Mouse (Mus musculus) midbrain, embryonic 16.5 days (tissue): ENCODE results near the gene Scai. TPM values are rescaled to one million over a fixed set of nuclear protein-coding genes. Genes with fewer than 3 reads are reported as not detected.

Experiments
- ATAC-seq: fragments of 200-750 bp; cut with Nextera tagmentation; 2 replicates; pipeline ENCODE4 v1.8.0; 2017; ENCODE audit warnings: moderate TSS enrichment
- H3K27ac ChIP-seq: fragments of 300-500 bp; sonication (generic); 2 replicates; pipeline ENCODE4 v1.5.1; 2014; ENCODE audit warnings: mild to moderate bottlenecking, low read length, mixed read lengths
- H3K27me3 ChIP-seq: fragments of 300-500 bp; sonication (generic); 2 replicates; pipeline ENCODE4 v1.6.1; 2014; ENCODE audit warnings: low read depth, low read length, mixed read lengths; ENCODE audit not compliant: control insufficient read depth, insufficient read depth
- H3K36me3 ChIP-seq: fragments of 300-500 bp; sonication (generic); 2 replicates; pipeline ENCODE4 v1.6.1; 2014; ENCODE audit warnings: mild to moderate bottlenecking, low read length, moderate library complexity, mixed read lengths; ENCODE audit not compliant: control insufficient read depth, insufficient read depth
- H3K4me1 ChIP-seq: fragments of 300-500 bp; sonication (generic); 2 replicates; pipeline ENCODE4 v1.6.1; 2014; ENCODE audit warnings: mild to moderate bottlenecking, low read length, mixed read lengths; ENCODE audit not compliant: control insufficient read depth, insufficient read depth
- H3K4me2 ChIP-seq: fragments of 300-500 bp; sonication (generic); 2 replicates; pipeline ENCODE4 v1.6.1; 2014; ENCODE audit warnings: mild to moderate bottlenecking, low read length, mixed read lengths
- H3K4me3 ChIP-seq: fragments of 300-500 bp; sonication (generic); 2 replicates; pipeline ENCODE4 v1.5.1; 2014; ENCODE audit warnings: low read depth, mild to moderate bottlenecking, low read length, moderate library complexity, mixed read lengths
- H3K9ac ChIP-seq: fragments of 300-500 bp; sonication (generic); 2 replicates; pipeline ENCODE4 v1.6.1; 2014; ENCODE audit warnings: low read depth, low read length, mixed read lengths
- H3K9me3 ChIP-seq: fragments of 300-500 bp; sonication (generic); replicated peaks from 2 replicates; pipeline ENCODE4 v1.6.1; 2014; ENCODE audit warnings: mild to moderate bottlenecking, low read length, mixed read lengths; ENCODE audit not compliant: control insufficient read depth, poor library complexity, severe bottlenecking
- WGBS: fragments of 180-500 bp; shearing (Covaris S2); extraction: QIAGEN DNeasy Blood & Tissue Kit; methylation state at CpG from one replicate; pipeline ENCODE4 v1.1.7; 2014; 5-methylcytosine and 5-hydroxymethylcytosine counted together
- polyA plus RNA-seq: library from polyadenylated mRNA; unstranded; fragments of >200 nt; fragmentation: Nextera tagmentation; extraction: Ambion mirVana; gene quantifications from 2 replicates; pipeline ENCODE4 v1.2.1, GENCODE M21; 2015

Scai gene
- polyA plus RNA-seq, 1 experiment from 2014 or later = 18.7 TPM

DNA sequence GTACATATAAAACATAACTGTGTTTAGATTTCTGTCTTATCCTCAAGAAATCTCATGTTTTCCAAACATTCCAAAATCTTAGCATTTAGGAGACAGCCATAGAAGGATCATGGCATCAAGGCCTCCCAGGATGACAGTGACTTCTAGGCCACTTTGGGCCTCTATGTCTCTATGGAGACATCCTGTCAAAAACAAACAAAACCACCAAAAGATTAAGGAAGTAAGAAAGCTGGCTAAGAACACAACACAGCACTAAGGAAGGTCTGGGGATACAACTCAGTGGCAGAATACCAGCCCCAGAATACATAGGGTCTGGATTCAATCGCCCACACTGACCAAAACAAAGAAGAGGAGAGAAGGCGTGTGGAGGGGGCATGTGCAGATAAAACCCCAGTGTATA is 12.8 kb upstream of the Scai start:
- Histone ChIP-seq H3K27ac (no peak overlapping the region), H3K4me1 (no peaks in the 10 kb centered on the region), H3K4me2 (no peak overlapping the region), H3K36me3 (no peaks in the 10 kb centered on the region), H3K4me3 (no peak overlapping the region), H3K27me3 (no peaks in the 10 kb centered on the region), H3K9ac (no peak overlapping the region), H3K9me3 (no peaks in the 10 kb centered on the region)
- no peak for ATAC-seq
- 92% methylated on average over 2 of the region's 2 CpGs for WGBS

DNA sequence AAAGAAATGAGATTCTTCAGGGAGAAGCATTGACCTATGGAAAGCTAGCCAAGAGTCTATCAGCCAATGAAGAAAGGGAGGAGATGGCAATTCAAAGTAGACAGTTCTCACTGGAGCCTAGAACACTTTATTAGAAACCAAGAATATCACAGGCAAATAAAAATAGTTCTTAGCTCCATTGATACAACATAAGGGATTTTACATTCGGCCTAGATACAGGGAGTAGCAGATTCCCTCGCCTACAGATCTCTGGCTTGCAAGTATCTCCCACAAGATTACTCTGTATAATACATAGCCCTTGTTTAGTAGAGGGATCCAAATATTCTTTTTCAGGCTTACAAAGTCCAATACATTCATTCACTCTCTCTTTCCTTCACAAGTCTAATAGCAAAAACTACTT is 4.3 kb upstream of the Scai start:
- no peaks in the 10 kb centered on the region for H3K27me3 ChIP-seq
- H3K36me3 ChIP-seq = no peaks in the 10 kb centered on the region; the same call in 1 of the 2 replicates
- H3K4me3 ChIP-seq = no peak overlapping the region
- no peak overlapping the region for H3K9ac ChIP-seq
- H3K27ac ChIP-seq = no peak overlapping the region
- H3K4me1 ChIP-seq = peaks cover 4% of the 10 kb centered on the region; the same call in 1 of the 2 replicates
- ATAC-seq = no peak
- H3K9me3 ChIP-seq = no peaks in the 10 kb centered on the region
- no peak overlapping the region for H3K4me2 ChIP-seq
- WGBS = 91% methylated on average over 2 of the region's 2 CpGs

DNA sequence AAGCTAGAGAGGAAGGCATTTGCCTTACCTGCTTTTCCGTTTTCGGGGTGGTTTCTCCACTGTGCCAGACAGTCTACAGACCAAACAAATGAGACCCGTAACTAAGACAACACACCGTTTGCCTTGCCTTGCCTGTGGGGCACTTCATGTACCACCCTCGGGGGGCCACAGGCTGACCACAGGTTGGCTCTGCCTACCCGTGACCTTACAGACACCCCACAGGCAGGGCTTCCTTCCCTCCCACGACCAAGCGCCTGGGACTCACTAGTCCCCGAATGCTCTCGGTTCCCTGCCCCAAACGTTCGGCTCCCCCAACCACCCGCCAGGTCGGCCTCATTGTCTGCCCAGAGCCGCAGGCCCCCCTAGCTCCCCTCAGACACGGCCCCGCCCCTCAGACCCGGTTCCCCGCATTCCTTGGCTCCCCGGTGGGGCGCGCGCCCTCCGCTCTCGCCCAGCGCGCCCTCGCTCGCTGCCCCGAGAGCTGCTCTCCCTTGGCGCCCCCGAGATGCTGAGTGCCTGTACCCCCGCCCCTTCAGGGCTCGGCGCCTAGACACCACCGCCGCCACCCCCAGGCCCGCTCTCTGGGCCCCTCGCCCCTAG is 473 bp downstream of the Scai start:
- peak; percentile 88 for ATAC-seq
- no peaks in the 10 kb centered on the region for H3K27me3 ChIP-seq
- H3K4me2 ChIP-seq = peak overlapping the region; percentile 60
- no peaks in the 10 kb centered on the region for H3K9me3 ChIP-seq
- peak overlapping the region; percentile 99 for H3K4me3 ChIP-seq
- no peaks in the 10 kb centered on the region for H3K36me3 ChIP-seq
- WGBS = 1% methylated on average over 38 of the region's 39 CpGs
- H3K4me1 ChIP-seq = peaks cover 21% of the 10 kb centered on the region
- H3K9ac ChIP-seq = peak overlapping the region; percentile 99
- H3K27ac ChIP-seq = peak overlapping the region; percentile 99

DNA sequence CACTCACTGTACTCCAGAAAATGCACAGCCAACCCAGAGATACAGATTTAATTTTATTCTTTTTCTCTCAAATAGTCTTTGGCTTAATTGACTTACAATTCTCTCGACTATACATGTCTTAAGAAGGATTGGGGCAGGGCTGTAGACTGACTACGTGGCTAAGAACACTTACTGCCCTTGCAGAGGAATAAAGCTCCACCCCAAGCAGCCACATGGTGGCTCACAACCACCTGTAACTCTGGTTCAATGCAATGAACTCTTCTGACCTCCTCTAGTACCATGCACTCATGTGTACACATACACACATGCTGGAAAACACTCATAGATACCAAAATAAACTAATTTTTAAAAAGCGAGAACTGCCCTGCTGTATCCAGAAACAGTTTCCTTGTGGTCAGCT is 4.6 kb downstream of the Scai start:
- ATAC-seq = no peak
- H3K9ac ChIP-seq = no peak overlapping the region
- WGBS = 76% methylated on average over 3 of the region's 3 CpGs

DNA sequence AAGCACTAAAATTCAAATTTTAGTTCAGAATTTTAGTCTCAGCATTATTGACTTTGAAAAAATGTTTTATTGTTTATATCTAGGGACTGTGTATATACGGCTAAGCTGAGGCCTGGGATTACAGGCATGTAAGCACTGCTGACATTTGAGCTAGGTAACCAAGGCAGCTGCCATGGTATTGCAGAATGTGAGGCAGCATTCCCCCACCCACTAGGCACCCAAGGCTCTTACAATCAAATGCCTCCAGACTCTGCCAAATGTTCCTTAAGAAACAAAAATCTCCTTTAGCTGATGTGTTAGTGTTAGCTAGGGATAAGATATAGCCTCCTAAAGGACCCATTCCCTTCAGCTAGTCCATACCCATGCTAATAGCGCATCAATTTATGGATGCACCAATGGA is 6.9 kb downstream of the Scai start:
- Histone ChIP-seq H3K4me1 (peaks cover 8% of the 10 kb centered on the region), H3K27me3 (no peaks in the 10 kb centered on the region), H3K4me2 (no peak overlapping the region), H3K27ac (no peak overlapping the region), H3K9me3 (no peaks in the 10 kb centered on the region), H3K9ac (no peak overlapping the region), H3K36me3 (peaks cover 9% of the 10 kb centered on the region; the same call in 1 of the 2 replicates), H3K4me3 (no peak overlapping the region)
- no peak for ATAC-seq
- WGBS = 80% methylated on average over 2 of the region's 2 CpGs

More for the DNA sequence above, 4.6 kb downstream of the Scai start:
- Histone ChIP-seq H3K27me3 (no peaks in the 10 kb centered on the region), H3K9me3 (no peaks in the 10 kb centered on the region), H3K36me3 (peaks cover 7% of the 10 kb centered on the region; the same call in 1 of the 2 replicates), H3K4me3 (no peak overlapping the region), H3K27ac (no peak overlapping the region), H3K4me1 (peaks cover 19% of the 10 kb centered on the region), H3K4me2 (no peak overlapping the region)

DNA sequence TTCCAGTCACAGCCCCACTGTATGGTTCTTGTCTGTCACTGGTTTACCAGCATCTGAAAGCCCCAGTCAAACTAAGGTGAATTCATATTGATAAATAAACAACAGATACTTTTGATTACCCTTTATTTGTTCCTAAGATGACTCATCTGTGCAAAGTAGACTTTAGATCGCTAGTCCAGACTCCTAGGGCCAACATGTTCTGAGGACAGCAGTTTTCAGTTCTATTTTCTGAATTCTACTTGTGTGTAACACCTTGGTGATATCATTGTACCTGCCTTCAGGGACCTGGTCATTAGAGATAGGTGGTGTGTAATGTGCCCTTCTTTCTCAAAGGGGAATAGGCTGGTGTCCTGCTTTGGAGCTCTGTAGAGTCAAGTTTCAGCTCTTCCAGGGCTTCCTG is 29.5 kb downstream of the Scai start:
- Histone ChIP-seq H3K9ac (no peak overlapping the region), H3K27ac (no peak overlapping the region), H3K4me1 (no peaks in the 10 kb centered on the region), H3K27me3 (no peaks in the 10 kb centered on the region), H3K4me2 (no peak overlapping the region), H3K9me3 (no peaks in the 10 kb centered on the region), H3K36me3 (peaks cover 4% of the 10 kb centered on the region; the same call in 1 of the 2 replicates), H3K4me3 (no peak overlapping the region)
- ATAC-seq = no peak
- WGBS = 91% methylated on average over 1 of the region's 1 CpGs

DNA sequence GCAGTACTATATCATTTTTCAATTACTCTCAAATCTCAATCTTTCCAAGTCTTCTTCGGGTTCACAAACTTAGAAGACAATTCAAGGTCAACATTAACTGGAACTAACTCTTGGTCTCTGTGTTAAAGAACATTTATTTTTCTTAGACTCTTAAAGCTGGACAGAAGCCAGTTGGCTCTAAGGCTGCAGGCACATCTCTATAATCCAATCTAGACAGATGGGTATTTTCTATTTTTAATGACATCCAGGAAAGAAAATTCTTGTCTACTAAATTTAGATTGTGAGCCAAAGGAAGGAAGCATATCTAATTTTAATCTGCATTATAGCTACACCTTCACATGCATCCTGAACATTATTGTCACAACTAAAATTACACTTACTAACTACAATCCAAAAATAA is 32.6 kb downstream of the Scai start:
- no peak overlapping the region for H3K4me3 ChIP-seq
- no peak overlapping the region for H3K9ac ChIP-seq
- 92% methylated on average over 1 of the region's 1 CpGs for WGBS
- peaks cover 4% of the 10 kb centered on the region; the same call in 1 of the 2 replicates for H3K36me3 ChIP-seq
- ATAC-seq = no peak
- no peaks in the 10 kb centered on the region for H3K9me3 ChIP-seq
- H3K27ac ChIP-seq = no peak overlapping the region
- H3K27me3 ChIP-seq = no peaks in the 10 kb centered on the region
- no peaks in the 10 kb centered on the region for H3K4me1 ChIP-seq
- no peak overlapping the region for H3K4me2 ChIP-seq

DNA sequence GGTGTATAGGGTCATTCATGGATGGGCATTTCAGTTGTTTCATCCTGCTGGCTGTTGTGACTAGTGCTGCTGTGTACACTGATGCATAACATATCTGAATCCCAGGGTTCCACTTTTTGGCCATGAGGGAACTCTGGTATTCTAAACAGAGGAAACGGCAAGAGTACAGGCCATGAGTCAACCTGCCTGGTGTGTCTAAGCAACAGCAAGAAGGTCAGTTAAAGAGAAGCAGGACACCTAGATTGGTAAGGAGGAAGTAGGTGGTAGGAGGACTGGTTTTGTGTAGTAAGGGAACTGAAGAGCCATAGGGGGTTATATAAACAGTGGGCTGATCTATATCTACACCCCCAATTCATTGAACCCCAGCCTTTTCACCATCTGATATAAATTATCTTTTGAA is 33.7 kb downstream of the Scai start:
- 90% methylated on average over 1 of the region's 1 CpGs for WGBS
- Histone ChIP-seq H3K4me2 (no peak overlapping the region), H3K9me3 (no peaks in the 10 kb centered on the region), H3K27ac (no peak overlapping the region), H3K4me3 (no peak overlapping the region), H3K36me3 (peaks cover 4% of the 10 kb centered on the region; the same call in 1 of the 2 replicates), H3K27me3 (no peaks in the 10 kb centered on the region), H3K9ac (no peak overlapping the region), H3K4me1 (no peaks in the 10 kb centered on the region)
- no peak for ATAC-seq

DNA sequence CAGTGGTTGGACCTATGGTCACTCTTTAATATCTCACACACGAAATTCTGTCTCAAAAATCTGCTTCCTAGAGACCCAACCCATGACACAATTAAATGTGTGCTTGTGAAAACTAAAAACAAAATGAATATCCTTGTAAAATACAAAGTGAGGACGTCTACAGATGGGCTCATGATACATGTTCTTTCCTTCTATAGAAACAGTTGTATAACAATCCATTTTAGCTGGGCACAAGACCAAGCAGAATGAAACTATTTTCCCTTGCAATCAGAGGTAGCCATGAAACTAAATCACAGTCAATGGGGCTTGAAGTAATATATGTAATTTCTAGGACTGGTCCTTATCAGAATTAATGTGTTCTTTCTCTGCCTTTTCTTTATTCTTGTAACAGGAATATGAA is 39.6 kb downstream of the Scai start:
- no peak overlapping the region for H3K9ac ChIP-seq
- no peaks in the 10 kb centered on the region for H3K4me1 ChIP-seq
- no peak for ATAC-seq
- WGBS = 84% methylated on average over 2 of the region's 2 CpGs
- H3K9me3 ChIP-seq = no peaks in the 10 kb centered on the region
- H3K4me3 ChIP-seq = no peak overlapping the region
- no peak overlapping the region for H3K27ac ChIP-seq
- H3K4me2 ChIP-seq = no peak overlapping the region
- no peaks in the 10 kb centered on the region for H3K36me3 ChIP-seq
- H3K27me3 ChIP-seq = no peaks in the 10 kb centered on the region
